Mouse (Mus musculus): Measurements from ENCODE around the gene Uhrf1bp1l. TPM values are rescaled to one million over a fixed set of nuclear protein-coding genes. Genes with fewer than 3 reads are reported as not detected.

Gene Uhrf1bp1l
- polyA plus RNA-seq, 1 experiment: 56.8 TPM

GRCm38 (mm10) chr10:89765790-89766714 lies 21.3 kb downstream of the Uhrf1bp1l start:
- no peak for DNase-seq
- TF ChIP-seq POLR2A (IDR thresholded peaks at IDR 0.05; ENCODE audit: borderline replicate concordance, insufficient read depth, low read length) (no peak), CTCF (IDR thresholded peaks at IDR 0.05; ENCODE audit: borderline replicate concordance, insufficient read depth, low read depth, low read length) (no peak)
- no peak overlapping the region for H3K4me3 ChIP-seq (replicated peaks; ENCODE audit: insufficient read depth, low read depth, low read length)
- H3K4me1 ChIP-seq (ENCODE audit: control insufficient read depth, insufficient read depth, low read length): no peaks in the 10 kb centered on the region
- no peaks in the 10 kb centered on the region for H3K27me3 ChIP-seq (ENCODE audit: control insufficient read depth, insufficient read depth, low read length)
- WGBS: 96% methylated on average over 11 of the region's 11 CpGs
- no peak overlapping the region for H3K27ac ChIP-seq (ENCODE audit: insufficient read depth, low read length)

GRCm38 (mm10) chr10:89768352-89769020 lies 23.7 kb downstream of the Uhrf1bp1l start:
- DNase-seq: no peak
- no peaks in the 10 kb centered on the region for H3K4me1 ChIP-seq (ENCODE audit: control insufficient read depth, insufficient read depth, low read length)
- no peak overlapping the region for H3K27ac ChIP-seq (ENCODE audit: insufficient read depth, low read length)
- H3K27me3 ChIP-seq (ENCODE audit: control insufficient read depth, insufficient read depth, low read length): no peaks in the 10 kb centered on the region
- TF ChIP-seq POLR2A (IDR thresholded peaks at IDR 0.05; ENCODE audit: borderline replicate concordance, insufficient read depth, low read length) (no peak), CTCF (IDR thresholded peaks at IDR 0.05; ENCODE audit: borderline replicate concordance, insufficient read depth, low read depth, low read length) (no peak)
- H3K4me3 ChIP-seq (replicated peaks; ENCODE audit: insufficient read depth, low read depth, low read length): no peak overlapping the region
- WGBS: 89% methylated on average over 7 of the region's 7 CpGs

GRCm38 (mm10) chr10:89769096-89769495 lies 24.3 kb downstream of the Uhrf1bp1l start:
- Histone ChIP-seq H3K27ac (ENCODE audit: insufficient read depth, low read length) (no peak overlapping the region), H3K27me3 (ENCODE audit: control insufficient read depth, insufficient read depth, low read length) (no peaks in the 10 kb centered on the region), H3K4me1 (ENCODE audit: control insufficient read depth, insufficient read depth, low read length) (no peaks in the 10 kb centered on the region), H3K4me3 (replicated peaks; ENCODE audit: insufficient read depth, low read depth, low read length) (no peak overlapping the region)
- WGBS: 92% methylated on average over 4 of the region's 4 CpGs
- TF ChIP-seq POLR2A (IDR thresholded peaks at IDR 0.05; ENCODE audit: borderline replicate concordance, insufficient read depth, low read length): no peak
- TF ChIP-seq CTCF (IDR thresholded peaks at IDR 0.05; ENCODE audit: borderline replicate concordance, insufficient read depth, low read depth, low read length): no peak
- DNase-seq: no peak

- 66% methylated on average over 2 of the region's 2 CpGs for WGBS
- TF ChIP-seq CTCF (IDR thresholded peaks at IDR 0.05; ENCODE audit: borderline replicate concordance, insufficient read depth, low read depth, low read length) (no peak), POLR2A (IDR thresholded peaks at IDR 0.05; ENCODE audit: borderline replicate concordance, insufficient read depth, low read length) (no peak)
- no peak overlapping the region for H3K27ac ChIP-seq (ENCODE audit: insufficient read depth, low read length)
These were observed 27.1 kb downstream of the Uhrf1bp1l start for GRCm38 (mm10) chr10:89771894-89772293.

GRCm38 (mm10) chr10:89776029-89776428 lies 31.2 kb downstream of the Uhrf1bp1l start:
- no peak overlapping the region for H3K4me3 ChIP-seq (replicated peaks; ENCODE audit: insufficient read depth, low read depth, low read length)
- no peak for DNase-seq
- WGBS: 94% methylated on average over 6 of the region's 6 CpGs
- no peak overlapping the region for H3K27ac ChIP-seq (ENCODE audit: insufficient read depth, low read length)
- no peak for TF ChIP-seq CTCF (IDR thresholded peaks at IDR 0.05; ENCODE audit: borderline replicate concordance, insufficient read depth, low read depth, low read length)
- H3K4me1 ChIP-seq (ENCODE audit: control insufficient read depth, insufficient read depth, low read length): no peaks in the 10 kb centered on the region
- H3K27me3 ChIP-seq (ENCODE audit: control insufficient read depth, insufficient read depth, low read length): no peaks in the 10 kb centered on the region

More at GRCm38 (mm10) chr10:89771894-89772293, 27.1 kb downstream of the Uhrf1bp1l start:
- Histone ChIP-seq H3K4me1 (ENCODE audit: control insufficient read depth, insufficient read depth, low read length) (no peaks in the 10 kb centered on the region), H3K4me3 (replicated peaks; ENCODE audit: insufficient read depth, low read depth, low read length) (no peak overlapping the region), H3K27me3 (ENCODE audit: control insufficient read depth, insufficient read depth, low read length) (no peaks in the 10 kb centered on the region)
- no peak for DNase-seq

GRCm38 (mm10) chr10:89791870-89792269 lies 47.1 kb downstream of the Uhrf1bp1l start:
- no peak overlapping the region for H3K27ac ChIP-seq (ENCODE audit: insufficient read depth, low read length)
- H3K4me3 ChIP-seq (replicated peaks; ENCODE audit: insufficient read depth, low read depth, low read length): no peak overlapping the region
- TF ChIP-seq CTCF (IDR thresholded peaks at IDR 0.05; ENCODE audit: borderline replicate concordance, insufficient read depth, low read depth, low read length) (no peak), POLR2A (IDR thresholded peaks at IDR 0.05; ENCODE audit: borderline replicate concordance, insufficient read depth, low read length) (no peak)
- 95% methylated on average over 4 of the region's 4 CpGs for WGBS
- H3K27me3 ChIP-seq (ENCODE audit: control insufficient read depth, insufficient read depth, low read length): no peaks in the 10 kb centered on the region
- no peak for DNase-seq
- H3K4me1 ChIP-seq (ENCODE audit: control insufficient read depth, insufficient read depth, low read length): no peaks in the 10 kb centered on the region

GRCm38 (mm10) chr10:89794121-89794520 lies 49.3 kb downstream of the Uhrf1bp1l start:
- H3K27ac ChIP-seq (ENCODE audit: insufficient read depth, low read length): no peak overlapping the region
- WGBS: 37% methylated on average over 6 of the region's 6 CpGs

More at GRCm38 (mm10) chr10:89794121-89794520, 49.3 kb downstream of the Uhrf1bp1l start:
- TF ChIP-seq CTCF (IDR thresholded peaks at IDR 0.05; ENCODE audit: borderline replicate concordance, insufficient read depth, low read depth, low read length) (no peak), POLR2A (IDR thresholded peaks at IDR 0.05; ENCODE audit: borderline replicate concordance, insufficient read depth, low read length) (no peak)
- Histone ChIP-seq H3K4me3 (replicated peaks; ENCODE audit: insufficient read depth, low read depth, low read length) (no peak overlapping the region), H3K27me3 (ENCODE audit: control insufficient read depth, insufficient read depth, low read length) (no peaks in the 10 kb centered on the region), H3K4me1 (ENCODE audit: control insufficient read depth, insufficient read depth, low read length) (no peaks in the 10 kb centered on the region)
- peak; percentile 27 to 46 for DNase-seq

All from cerebellum, adult 2 months (tissue).